Mouse (Mus musculus) retina, postnatal 1 day (tissue): ENCODE data around the gene Fgfr2.

Experiments
- DNase-seq: peaks from one replicate; pipeline ENCODE4 v3.0.0-alpha.2; 2012

The Fgfr2 gene

DNA sequence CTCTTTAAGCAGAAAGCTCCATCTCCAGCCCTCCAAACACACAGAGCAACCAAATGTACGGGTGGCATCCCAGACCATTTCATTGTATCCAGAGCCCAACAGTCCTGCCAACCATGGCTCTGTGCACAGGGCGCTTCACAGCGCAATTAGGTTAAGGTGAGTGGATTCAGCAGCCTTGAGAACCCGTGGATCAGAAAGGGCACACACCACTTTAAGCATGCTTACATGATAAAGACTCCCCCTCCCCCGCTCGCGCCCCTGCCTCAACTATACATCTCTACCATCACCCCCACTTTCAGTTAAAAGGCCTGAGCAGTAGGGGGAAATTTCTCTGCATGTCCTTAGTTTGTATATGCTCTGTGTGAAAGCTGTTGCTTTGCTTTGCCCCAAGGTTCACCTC is 2785.5 kb downstream of the Fgfr2 start:
- DNase-seq, result no peak

DNA sequence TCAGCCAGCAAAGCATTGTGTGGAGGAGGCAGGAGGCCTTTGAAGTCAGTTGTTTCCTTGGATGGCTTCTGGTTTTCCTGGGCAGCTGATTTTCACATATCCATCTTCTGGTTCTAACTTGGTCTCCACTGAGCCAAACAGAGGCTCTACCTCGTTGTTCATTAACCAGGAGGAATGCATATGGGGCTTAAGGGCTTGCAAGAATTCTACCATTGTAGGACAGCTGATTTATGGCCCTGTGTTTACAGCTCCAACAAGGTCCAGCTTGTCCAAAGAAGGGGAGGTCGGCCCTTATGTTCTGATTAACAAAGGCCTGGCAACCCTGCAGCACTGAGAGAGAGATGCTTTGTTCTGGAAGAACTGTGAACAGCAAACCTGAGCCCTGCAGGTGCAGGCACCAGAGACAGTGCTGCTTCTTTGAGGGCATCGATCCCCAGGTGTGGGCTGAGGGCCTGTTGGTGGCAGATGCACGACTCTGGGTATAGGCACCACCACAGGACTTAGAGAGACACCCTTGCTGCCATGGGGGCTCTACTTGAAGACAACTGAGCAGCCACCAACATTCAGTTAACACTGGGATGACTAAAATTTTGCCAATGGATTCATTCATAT is 2787.6 kb downstream of the Fgfr2 start:
- no peak for DNase-seq

DNA sequence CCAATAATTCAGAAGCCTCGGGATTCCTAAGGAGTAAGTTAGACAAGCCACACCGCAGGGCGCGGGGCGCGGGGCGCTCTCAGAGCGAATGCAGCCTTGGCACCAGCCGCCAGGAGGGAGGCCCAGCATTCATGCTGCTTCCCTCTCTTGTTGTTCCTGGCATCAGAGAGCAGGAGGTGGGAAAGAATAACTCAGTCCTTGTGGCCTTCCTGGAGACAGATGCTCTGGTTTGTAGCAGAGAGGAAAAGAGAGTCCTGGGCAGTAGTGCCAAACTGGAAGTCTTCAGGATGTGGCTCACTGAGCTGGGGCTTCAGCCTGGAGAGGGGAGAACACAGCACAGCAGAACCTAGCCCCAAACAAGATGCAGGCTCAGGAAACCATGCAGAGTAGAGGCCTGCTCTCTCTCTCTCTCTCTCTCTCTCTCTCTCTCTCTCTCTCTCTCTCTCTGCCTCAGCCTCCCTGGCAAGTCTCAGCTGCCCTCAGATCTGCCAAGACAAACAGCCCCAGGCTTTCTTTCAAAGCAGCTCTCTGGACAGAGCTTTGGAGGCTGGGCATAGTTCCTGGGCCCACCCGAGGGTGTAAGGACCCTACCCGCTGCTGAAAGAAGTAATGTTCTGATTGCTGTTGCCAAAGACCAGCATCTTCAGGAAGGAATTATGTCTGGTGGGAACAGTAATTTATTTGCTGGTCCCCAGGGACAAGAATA is 2790.5 kb downstream of the Fgfr2 start:
- no peak for DNase-seq

DNA sequence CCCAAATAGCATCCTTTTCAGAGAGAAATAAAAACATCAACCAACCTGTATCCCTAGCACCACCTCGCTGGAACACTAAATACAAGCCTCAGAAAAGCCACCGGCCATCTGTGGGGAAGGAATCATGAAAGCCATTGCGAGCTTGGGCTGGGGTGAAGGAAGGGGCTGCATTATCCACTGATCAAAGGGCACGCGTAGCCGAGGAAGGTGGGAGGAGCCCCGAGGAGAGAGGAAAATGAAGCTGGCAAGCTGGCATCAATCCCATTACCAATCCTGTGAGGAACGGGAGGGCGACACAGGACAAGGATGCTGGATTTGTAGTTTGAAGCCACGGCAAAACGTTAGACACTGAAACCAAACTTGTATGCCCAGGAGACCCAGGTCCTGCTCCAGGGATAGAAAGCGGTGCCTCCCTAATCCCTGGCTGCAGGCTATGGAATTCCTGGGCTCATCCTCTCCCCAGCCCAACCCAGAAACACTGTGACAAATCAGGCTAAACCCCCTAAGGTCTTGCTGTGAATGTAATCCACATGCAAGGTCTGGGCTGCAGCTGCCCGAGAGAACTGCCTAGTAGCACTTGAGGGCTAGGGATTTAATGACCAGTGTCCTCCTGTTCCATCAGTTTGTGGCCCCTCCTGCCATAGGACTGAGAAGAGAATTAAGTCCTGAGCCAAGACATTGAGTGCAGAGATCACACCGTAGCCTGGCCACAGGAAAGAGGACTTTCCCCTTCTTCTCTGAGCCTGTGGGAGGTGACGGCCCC is 2795.4 kb downstream of the Fgfr2 start:
- DNase-seq, result peak; percentile 67

DNA sequence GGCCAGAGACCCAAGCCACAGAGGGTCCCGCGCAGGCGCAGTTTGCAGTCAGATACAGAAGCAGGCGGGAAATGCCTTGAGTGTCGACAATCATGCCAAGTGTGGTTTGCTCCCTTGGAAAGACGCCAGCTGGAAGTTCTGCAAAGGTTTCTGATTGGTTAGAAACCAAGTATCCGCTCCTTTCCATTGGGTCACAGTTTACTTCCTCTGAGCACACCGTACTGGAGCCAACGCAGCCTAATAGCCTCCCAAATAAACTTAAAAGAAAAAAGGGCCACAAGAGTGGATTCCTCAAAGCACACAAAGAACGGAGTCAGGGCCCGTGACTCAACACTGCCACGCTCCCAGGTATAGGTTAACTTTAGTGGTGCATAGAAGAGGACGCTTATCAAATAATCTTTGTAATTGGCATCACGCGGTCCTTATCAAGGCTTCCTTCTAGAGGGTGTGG is 2797.1 kb downstream of the Fgfr2 start:
- no peak for DNase-seq

DNA sequence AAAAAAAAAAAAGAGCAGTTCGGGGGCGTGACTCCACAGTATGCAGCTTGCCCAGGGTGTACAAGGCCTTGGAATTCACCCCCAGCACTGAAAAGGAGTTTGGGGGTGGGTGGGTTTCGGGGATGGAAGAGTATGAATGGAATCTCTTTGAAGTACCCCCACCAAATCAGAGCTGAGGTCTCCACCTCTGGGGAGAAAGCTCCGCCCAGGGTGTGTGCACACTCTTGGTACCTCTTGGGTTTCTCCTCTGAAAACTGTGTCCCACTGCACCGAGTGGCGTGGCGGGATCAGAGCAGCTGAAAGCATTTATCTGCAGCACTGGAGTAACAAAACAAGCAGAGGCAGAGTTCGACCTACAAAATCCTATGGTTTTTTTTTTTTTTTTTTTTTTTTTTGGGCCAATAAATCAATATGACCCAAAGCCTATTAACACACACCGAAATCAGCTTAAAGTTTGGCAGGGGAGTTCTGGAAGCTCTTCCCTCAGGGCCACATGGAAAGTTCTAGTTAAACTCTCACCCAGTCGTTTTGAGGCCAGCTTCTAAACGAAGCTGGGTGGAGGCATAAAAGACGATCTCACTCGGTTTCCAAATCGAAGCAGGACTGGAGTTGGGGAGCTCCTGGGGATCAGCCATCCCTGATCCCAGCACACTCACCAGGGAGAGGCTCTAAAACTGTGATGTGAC is 2798.3 kb downstream of the Fgfr2 start:
- no peak for DNase-seq

DNA sequence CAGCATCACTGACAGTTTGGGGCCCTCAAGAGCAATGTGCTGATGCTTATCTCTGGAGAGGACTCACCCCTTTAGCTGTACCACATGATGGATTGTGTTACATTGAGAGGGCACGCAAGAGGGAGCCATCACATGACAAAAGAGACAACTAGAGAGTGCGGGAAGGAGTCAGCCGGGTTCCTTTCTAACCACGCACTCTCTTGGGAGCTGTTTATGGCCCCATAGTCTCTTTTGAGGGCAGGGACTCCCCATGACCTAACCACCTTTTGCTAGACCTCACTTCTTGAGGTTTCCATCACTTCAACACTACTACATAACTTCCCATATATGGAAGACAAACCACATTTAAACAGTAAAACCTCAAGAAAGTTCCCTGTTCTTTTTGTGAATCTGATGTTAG is 2799.4 kb downstream of the Fgfr2 start:
- no peak for DNase-seq

DNA sequence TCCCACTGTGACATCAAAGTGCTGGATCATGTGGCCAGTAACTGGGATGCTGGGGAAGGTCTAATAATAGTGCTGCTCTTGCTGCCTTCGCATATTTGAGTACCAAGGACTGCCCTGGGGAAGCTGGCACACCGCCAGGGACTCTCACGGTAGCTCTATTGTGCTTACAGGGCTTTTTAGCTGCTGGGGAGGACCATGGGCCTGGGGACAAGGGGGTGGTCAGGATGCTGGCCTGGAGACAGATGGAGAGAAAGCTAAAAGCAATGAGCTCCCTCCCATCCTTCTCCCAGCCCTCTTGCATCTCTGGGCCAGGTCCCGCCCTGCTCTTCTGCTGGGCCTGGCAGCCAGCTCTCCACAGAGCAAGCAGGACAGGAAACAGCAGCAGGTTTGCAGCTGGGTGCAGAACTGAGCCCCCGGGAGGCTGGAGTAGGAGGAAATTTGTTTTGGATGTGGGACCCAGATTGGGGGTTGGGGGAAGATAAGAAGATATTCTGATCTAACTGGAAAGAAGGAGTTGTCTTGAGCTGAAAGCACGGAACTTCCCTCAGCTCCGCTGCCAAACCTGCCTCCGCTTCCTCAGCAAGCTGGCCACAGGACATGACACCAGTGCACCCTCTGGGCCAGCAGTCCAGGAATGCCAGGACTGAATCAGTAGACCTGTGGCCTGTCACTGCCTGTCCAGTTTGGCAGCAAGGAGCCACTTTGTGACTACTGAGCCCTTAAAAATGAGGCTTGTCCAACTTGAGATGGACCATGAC is 2803.2 kb downstream of the Fgfr2 start:
- peak; percentile 84 for DNase-seq

DNA sequence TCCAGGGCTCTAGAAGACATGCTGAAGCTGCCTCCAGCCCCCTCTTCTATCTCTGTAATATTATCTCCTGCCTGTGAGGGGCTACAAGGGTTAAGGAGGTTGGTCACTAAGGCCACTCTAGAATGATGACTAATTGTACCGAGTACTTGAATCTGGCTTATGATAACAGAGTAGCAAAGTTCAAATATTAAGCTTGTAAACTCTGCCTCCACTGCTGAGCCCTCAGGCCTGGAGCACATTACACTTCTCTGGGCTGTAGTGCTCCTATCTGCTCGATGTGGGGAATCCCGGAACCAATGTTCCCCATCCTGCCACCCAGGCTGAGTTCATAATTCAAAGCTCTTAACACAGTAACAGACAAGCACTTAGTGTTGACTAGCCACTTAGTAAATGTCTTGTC is 2806.9 kb downstream of the Fgfr2 start:
- no peak for DNase-seq

DNA sequence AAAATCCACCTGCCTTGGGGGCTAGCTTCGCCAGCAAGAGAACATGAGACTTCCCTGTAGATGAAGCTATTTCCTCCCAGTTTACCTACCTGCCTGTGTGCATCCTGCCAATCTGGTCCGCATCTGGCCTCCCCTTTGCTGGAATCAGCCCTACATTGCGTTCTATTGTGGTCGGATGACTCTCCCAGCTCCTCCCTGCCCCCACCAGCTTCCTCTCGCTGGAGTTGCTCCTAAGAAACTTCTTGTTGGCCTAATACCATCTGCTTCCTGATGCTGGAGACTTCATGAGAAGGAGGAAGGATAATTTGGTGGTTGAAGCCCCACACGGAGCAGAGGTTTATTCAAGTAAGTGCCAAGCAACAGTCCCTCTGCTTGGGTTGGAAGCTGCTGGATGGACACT is 2807.9 kb downstream of the Fgfr2 start:
- no peak for DNase-seq

DNA sequence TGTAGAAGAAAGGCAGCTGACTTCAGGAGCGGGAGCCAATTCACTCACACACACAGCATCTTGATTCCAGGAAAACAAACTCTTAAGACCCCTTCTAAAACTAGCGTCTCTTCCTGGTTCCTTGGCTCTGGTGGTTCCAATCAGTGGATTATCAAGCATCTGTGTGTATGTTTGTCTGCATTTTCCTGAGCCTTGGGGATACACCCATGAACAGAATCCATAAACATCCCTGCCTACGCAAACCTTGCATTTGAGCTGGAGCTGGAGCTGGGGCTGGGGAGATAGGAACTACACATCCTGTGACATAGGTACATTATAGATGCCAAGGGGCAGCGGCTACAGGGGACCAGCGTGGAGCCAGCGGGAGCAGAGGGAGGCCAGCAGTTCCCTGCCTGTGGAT is 2808.5 kb downstream of the Fgfr2 start:
- no peak for DNase-seq

DNA sequence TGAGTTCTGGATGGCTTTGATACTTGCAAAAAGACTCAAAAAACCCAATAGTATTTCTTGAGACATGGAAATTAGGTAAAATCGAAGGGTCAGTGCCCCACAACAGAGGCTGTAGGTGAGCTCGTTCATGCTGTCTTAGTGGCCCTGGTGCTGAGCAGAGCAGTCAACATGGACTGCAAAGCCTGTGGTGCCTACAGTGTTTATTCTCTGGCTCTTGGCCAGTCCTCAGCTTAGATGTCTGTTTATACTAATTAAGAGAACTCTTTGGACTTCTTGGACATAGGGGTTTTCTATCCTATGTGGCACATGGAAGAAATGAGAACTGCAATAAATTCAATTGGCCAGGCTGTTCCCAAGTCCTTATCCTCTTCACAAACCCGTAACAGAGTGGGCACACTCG is 2811.8 kb downstream of the Fgfr2 start:
- DNase-seq, result no peak

DNA sequence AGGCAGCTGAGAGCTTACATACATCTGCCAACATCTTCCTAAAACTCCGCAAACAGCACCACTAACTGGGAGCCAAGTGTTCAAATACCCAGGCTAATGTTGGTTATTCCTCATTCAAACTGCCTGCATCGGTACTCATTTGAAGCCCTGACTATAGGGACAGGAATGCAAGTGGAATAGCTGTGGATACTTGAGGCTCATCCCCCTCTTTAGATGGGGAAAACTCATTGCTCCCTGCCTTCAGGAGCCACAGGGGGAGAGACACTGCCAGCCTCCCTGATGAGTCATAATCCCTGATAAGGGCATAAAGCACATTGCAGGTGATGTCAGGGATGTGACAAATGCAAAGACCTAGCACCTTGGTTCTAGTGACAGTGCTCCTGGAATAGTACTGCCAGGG is 2814.0 kb downstream of the Fgfr2 start:
- no peak for DNase-seq

DNA sequence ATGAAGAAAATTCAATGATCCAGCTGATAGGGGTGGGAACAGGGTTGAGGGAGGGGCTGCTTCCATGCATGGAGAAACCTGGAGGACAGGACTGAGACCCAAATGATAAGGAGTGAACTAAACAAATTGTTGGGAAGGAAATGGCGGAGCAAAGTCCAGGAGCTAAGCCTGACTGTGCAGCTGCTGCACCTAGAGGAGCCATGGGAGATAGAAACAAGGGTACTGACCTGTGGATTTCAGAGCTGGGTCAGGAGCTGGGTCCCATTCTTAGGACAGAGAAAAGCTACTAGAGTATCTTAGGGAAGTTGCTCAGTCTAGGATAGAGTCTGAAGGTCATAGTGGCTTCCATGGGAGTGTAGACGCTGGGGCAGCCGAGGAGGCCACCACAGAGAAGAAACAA is 2816.1 kb downstream of the Fgfr2 start:
- no peak for DNase-seq

DNA sequence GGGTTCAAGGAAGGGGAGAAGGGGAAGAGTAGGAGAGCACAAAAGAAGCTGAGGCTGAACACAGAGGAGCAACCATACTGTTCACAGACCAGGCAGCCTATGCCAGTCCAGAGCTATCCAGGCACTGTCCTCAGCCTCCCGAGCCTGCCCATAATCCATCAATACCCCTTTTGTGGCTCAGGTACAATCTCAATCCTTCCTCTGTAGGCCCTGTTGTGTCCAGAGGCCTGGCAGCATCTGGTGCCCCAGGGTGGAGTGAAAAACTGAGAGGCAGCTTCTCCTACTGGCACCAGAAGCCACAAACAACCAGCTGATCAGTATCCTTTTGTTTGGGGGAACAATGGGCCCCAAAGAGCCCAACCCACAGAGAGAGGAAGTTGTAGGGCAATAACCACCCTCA is 2818.5 kb downstream of the Fgfr2 start:
- DNase-seq, result no peak

DNA sequence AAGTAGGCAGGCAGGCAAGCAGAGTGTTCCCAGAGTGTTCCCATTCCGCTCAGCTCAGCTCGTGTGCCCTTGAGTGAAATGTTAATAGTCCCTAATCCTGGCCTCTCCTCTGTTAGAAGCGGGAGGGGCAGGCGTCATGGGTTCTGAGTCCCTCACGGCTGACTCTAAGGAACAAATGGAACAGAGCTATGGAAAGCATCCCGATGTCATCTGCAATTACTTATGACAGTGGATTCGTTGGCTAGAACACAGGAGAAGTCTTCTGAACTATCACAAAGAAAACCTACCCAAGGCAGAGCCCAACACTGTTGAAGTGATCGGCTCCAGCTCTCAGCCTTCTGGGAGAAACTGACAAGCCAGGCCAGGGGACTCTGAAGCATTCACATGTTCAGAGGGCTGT is 2819.7 kb downstream of the Fgfr2 start:
- DNase-seq, result peak; percentile 27

DNA sequence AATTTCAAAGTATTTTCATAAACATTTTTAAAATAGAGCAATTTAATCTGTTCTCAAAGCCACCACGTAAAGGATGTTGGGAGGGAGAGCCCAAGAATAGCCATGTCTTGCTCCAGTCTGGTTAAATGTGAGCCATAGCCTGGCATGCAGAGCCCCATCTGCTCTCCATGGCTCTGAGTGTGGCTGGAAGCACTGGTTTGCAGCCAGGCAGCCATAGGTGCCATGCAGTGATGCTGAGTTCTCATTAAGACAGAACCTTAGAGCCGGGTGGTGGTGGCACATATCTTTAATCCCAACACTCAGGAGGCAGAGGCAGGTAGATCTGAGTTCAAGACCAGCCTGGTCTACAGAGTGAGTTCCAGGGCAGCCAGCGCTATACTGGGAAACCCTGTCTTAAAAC is 2822.5 kb downstream of the Fgfr2 start:
- DNase-seq, result no peak

DNA sequence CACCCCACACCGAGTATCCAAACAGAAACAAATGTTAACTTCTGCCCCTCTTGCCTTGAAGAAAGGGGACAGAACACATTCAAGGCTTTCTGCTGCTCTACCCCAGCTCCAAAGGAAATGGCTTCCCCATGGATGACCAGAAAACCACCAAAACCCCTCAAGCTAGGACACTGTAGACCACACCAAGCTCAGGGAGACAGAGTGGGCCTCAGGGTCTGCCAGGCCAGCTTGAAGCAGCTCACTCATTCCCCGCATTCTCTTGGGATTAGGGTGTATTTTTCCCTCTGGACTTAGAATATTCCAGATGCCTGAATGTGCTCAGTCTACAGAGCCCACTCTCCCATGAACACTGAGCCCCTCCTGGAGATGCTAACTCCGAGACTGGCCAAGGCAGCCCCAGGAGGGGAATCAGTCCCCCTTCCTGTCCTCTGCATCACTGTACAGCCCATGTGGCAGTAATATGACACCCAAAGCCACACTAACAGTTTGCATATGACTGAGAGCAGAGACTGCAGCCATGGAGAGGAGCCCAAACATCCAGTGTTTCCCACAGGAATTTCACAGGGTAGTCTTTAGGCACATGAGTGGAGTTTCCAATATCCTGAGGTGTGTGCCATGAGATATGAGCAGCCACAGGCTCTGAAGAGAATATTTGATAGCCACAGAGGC is 2824.1 kb downstream of the Fgfr2 start:
- DNase-seq, result no peak

DNA sequence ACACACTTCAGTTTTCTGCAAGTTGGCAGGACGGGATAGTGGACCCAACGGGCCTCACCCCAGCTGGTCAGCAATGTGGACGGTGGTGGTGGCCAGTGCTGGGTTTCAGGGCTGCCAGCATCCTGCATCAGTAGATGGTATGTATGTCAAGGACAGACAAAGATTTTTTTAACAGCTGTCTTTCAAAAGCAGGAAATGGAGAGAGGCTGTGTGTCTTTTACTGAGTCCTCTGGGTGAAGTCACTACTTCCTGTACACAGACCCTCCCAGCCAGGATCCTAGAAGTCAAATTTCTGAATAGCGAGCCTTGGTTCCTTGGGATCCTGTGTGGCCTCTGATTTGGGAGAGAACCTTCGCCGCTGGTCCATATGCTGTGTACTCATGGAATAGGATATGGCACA is 2832.0 kb downstream of the Fgfr2 start:
- DNase-seq, result no peak

DNA sequence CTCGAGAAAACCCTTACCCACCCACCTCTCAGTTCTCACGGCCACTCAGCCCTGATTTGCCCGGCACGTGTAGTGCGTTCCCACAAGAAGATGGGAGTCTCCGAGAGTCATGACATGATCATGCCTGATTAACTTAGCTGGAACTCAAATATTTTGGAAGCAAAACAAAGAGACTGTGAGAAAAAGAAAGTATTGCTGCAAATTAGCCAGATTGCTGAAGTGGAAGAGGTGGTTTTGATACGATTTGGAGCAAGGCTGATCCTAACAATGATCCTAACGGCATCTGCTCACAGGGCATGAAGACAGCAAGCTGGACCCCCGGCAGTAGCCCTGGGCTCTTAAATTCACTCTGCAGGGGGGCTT is 2833.7 kb downstream of the Fgfr2 start:
- peak; percentile 57 for DNase-seq

DNA sequence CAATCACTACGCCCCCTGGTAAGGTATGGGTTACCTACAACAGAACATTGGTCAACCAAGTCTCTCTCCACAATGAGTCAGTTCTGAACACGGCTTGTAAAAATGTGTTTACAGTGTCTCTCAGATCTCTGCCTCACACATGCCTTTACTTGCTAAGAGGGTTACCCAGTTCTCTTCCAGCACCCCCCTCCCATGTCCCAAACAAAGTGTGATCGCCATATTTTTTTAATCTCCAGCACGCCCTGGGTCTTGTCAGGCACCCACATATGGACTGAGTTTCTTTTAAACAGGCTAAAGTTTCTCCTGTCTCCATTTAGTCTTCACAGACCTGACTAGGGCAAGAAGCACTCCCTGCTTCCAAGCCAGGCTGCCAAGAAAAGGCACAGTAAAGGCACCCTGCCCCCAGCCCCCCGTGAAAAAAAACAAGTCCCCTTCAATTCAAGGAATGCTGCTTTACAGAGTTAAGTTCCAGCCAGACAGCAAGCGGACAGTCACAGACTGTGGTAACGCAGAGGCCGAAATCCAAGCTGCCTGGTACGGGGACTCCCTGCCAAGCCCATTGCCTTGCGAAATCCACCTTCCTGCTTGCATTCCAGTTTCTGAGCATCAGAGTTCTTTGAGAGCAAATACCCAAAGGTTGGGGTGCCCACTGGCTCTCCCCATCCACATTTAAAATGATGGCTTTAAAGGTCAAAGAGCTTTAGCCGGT is 2834.3 kb downstream of the Fgfr2 start:
- DNase-seq, result no peak

DNA sequence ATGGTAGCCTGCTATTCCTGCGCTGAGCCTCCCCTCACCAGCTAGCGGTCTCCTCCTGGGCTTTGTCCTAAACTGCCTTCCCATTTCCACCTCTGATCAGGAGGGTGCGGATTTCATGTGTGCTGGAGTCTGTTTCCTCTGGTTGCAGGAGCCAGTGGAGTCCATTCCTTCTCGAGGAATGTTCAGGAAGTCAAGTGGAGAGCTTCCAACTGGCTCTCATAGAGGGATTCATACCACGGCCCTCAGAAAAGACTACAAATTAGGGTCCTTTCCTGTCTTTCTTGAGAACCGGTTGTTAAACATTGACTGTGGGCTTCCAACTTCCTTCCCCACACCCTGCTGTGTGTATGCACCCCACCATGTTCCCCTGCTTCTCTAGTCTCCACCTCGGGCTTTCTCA is 2834.9 kb downstream of the Fgfr2 start:
- no peak for DNase-seq
